Mouse (Mus musculus) adrenal gland, adult 2 months (tissue): ENCODE data around the gene Sys1. TPM values are rescaled to one million over a fixed set of nuclear protein-coding genes. Genes with fewer than 3 reads are reported as not detected.

Experiments
- polyA plus RNA-seq: library from polyadenylated mRNA; depleted of rRNA; stranded (reverse); fragments of >200 nt; gene quantifications from 2 replicates; pipeline ENCODE4 v1.2.3, GENCODE M21; 2012; rRNA removed
- total RNA-seq, 2 experiments: library from RNA; stranded (reverse); gene quantifications; 2 replicates each; pipeline ENCODE4 v1.2.3; 2021

Gene Sys1
- total and polyA plus RNA-seq, 3 experiments: 24.5 to 299 (median 34.0) TPM

Other genes starting within 250 kb of the Sys1 start
- not detected for gene Wfdc15b, start 235.3 kb upstream of the Sys1 start, total RNA-seq
- not detected in 2 replicates for gene Wfdc15b, start 235.3 kb upstream of the Sys1 start, polyA plus RNA-seq
- gene Svs2, start 218.5 kb upstream of the Sys1 start, total RNA-seq: not detected
- gene Svs2, start 218.5 kb upstream of the Sys1 start, polyA plus RNA-seq: not detected in 2 replicates
- not detected for gene Svs3b, start 200.3 kb upstream of the Sys1 start, total RNA-seq
- not detected in 2 replicates for gene Svs3b, start 200.3 kb upstream of the Sys1 start, polyA plus RNA-seq
- not detected for gene Svs4, start 178.5 kb upstream of the Sys1 start, total RNA-seq
- not detected in 2 replicates for gene Svs4, start 178.5 kb upstream of the Sys1 start, polyA plus RNA-seq
- not detected for gene Svs3a, start 167.7 kb upstream of the Sys1 start, total RNA-seq
- gene Svs3a, start 167.7 kb upstream of the Sys1 start, polyA plus RNA-seq: not detected in 2 replicates
- gene Svs6, start 140.2 kb upstream of the Sys1 start, total RNA-seq: not detected
- gene Svs6, start 140.2 kb upstream of the Sys1 start, polyA plus RNA-seq: not detected in 2 replicates
- gene Svs5, start 124.2 kb upstream of the Sys1 start, total RNA-seq: 1 to 10 TPM; 1.5 to 1.7 TPM
- gene Svs5, start 124.2 kb upstream of the Sys1 start, polyA plus RNA-seq: not detected in 2 replicates
- gene Slpi, start 67.9 kb upstream of the Sys1 start, total RNA-seq: 10 to 100 TPM; 19.3 to 36.0 TPM
- 5.7 and 8.5 TPM in 2 replicates for gene Slpi, start 67.9 kb upstream of the Sys1 start, polyA plus RNA-seq
- gene Rbpjl, start 53.8 kb upstream of the Sys1 start, total RNA-seq: not detected
- not detected in 2 replicates for gene Rbpjl, start 53.8 kb upstream of the Sys1 start, polyA plus RNA-seq
- gene Matn4, start 51.8 kb upstream of the Sys1 start, total RNA-seq: 1 to 10 TPM in 1 of 2 experiments, under 1 TPM in 1; 0.17 to 1.8 TPM
- gene Matn4, start 51.8 kb upstream of the Sys1 start, polyA plus RNA-seq: 1.0 TPM in 2 replicates
- 100 to 1,000 TPM; 123 to 151 TPM for gene Sdc4, start 13.1 kb upstream of the Sys1 start, total RNA-seq
- gene Sdc4, start 13.1 kb upstream of the Sys1 start, polyA plus RNA-seq: 23.3 and 23.5 TPM in 2 replicates
- 1 to 10 TPM; 3.9 to 9.6 TPM for gene Gm20458, start 4.0 kb downstream of the Sys1 start, total RNA-seq
- gene Gm20458, start 4.0 kb downstream of the Sys1 start, polyA plus RNA-seq: 9.6 and 18.9 TPM in 2 replicates
- not detected for gene Trp53tg5, start 16.8 kb downstream of the Sys1 start, total RNA-seq
- not detected in 2 replicates for gene Trp53tg5, start 16.8 kb downstream of the Sys1 start, polyA plus RNA-seq
- 1 to 10 TPM; 5.5 to 7.0 TPM for gene Dbndd2, start 29.1 kb downstream of the Sys1 start, total RNA-seq
- 20.8 and 30.7 TPM in 2 replicates for gene Dbndd2, start 29.1 kb downstream of the Sys1 start, polyA plus RNA-seq
- 10 to 100 TPM; 72.7 to 98.8 TPM for gene Pigt, start 40.6 kb downstream of the Sys1 start, total RNA-seq
- 216 and 218 TPM in 2 replicates for gene Pigt, start 40.6 kb downstream of the Sys1 start, polyA plus RNA-seq
- not detected for gene Wfdc2, start 105.4 kb downstream of the Sys1 start, total RNA-seq
- gene Wfdc2, start 105.4 kb downstream of the Sys1 start, polyA plus RNA-seq: 0.51 and 0.73 TPM in 2 replicates
- gene Spint3, start 116.5 kb downstream of the Sys1 start, total RNA-seq: not detected
- not detected in 2 replicates for gene Spint3, start 116.5 kb downstream of the Sys1 start, polyA plus RNA-seq
- under 1 TPM in 1 of 2 experiments, not detected in 1; 0.52 TPM for gene Wfdc6a, start 128.5 kb downstream of the Sys1 start, total RNA-seq
- 0.62 and 1.0 TPM in 2 replicates for gene Wfdc6a, start 128.5 kb downstream of the Sys1 start, polyA plus RNA-seq
- gene Eppin, start 136.6 kb downstream of the Sys1 start, total RNA-seq: not detected
- gene Eppin, start 136.6 kb downstream of the Sys1 start, polyA plus RNA-seq: 0.29 TPM in 1 of 2 replicates, not detected in the other
- gene Wfdc6b, start 156.6 kb downstream of the Sys1 start, total RNA-seq: not detected
- not detected in 2 replicates for gene Wfdc6b, start 156.6 kb downstream of the Sys1 start, polyA plus RNA-seq
- gene Wfdc8, start 156.7 kb downstream of the Sys1 start, total RNA-seq: not detected
- 0.07 and 1.8 TPM in 2 replicates for gene Wfdc8, start 156.7 kb downstream of the Sys1 start, polyA plus RNA-seq
- gene Wfdc16, start 181.8 kb downstream of the Sys1 start, total RNA-seq: not detected
- gene Wfdc16, start 181.8 kb downstream of the Sys1 start, polyA plus RNA-seq: not detected in 2 replicates
- gene Wfdc10, start 199.1 kb downstream of the Sys1 start, total RNA-seq: not detected
- not detected in 2 replicates for gene Wfdc10, start 199.1 kb downstream of the Sys1 start, polyA plus RNA-seq
- gene Wfdc9, start 199.6 kb downstream of the Sys1 start, total RNA-seq: not detected
- gene Wfdc9, start 199.6 kb downstream of the Sys1 start, polyA plus RNA-seq: not detected in 2 replicates
- not detected for gene Wfdc11, start 217.1 kb downstream of the Sys1 start, total RNA-seq
- gene Wfdc11, start 217.1 kb downstream of the Sys1 start, polyA plus RNA-seq: not detected in 2 replicates
- gene Wfdc13, start 228.1 kb downstream of the Sys1 start, total RNA-seq: not detected
- 0.13 TPM in 1 of 2 replicates, not detected in the other for gene Wfdc13, start 228.1 kb downstream of the Sys1 start, polyA plus RNA-seq
- not detected for gene Spint4, start 241.5 kb downstream of the Sys1 start, total RNA-seq
- gene Spint4, start 241.5 kb downstream of the Sys1 start, polyA plus RNA-seq: not detected in 2 replicates